Mouse (Mus musculus): ENCODE results near the gene H1foo. TPM values are rescaled to one million over a fixed set of nuclear protein-coding genes. Genes with fewer than 3 reads are reported as not detected.

H1foo gene
- polyA plus RNA-seq, 1 experiment: not detected

GRCm38 (mm10) chr6:115940603-115941002 lies 4.1 kb upstream of the H1foo start:
- Histone ChIP-seq H3K27ac (ENCODE audit: insufficient read depth, low read length) (no peak overlapping the region), H3K4me1 (ENCODE audit: control insufficient read depth, insufficient read depth, low read length) (no peaks in the 10 kb centered on the region), H3K4me3 (ENCODE audit: insufficient read depth, low read length) (no peak overlapping the region)
- TF ChIP-seq CTCF (IDR thresholded peaks at IDR 0.05; ENCODE audit: extremely low read depth, insufficient read depth, low read length) (no peak), POLR2A (IDR thresholded peaks at IDR 0.05; ENCODE audit: extremely low read depth, insufficient read depth, low read length) (no peak)

GRCm38 (mm10) chr6:115941128-115941527 lies 3.6 kb upstream of the H1foo start:
- TF ChIP-seq CTCF (IDR thresholded peaks at IDR 0.05; ENCODE audit: extremely low read depth, insufficient read depth, low read length) (no peak), POLR2A (IDR thresholded peaks at IDR 0.05; ENCODE audit: extremely low read depth, insufficient read depth, low read length) (no peak)

GRCm38 (mm10) chr6:115943498-115944427 lies 975 bp upstream of the H1foo start:
- no peak overlapping the region for H3K4me3 ChIP-seq (ENCODE audit: insufficient read depth, low read length)
- no peak overlapping the region for H3K27ac ChIP-seq (ENCODE audit: insufficient read depth, low read length)
- no peaks in the 10 kb centered on the region for H3K4me1 ChIP-seq (ENCODE audit: control insufficient read depth, insufficient read depth, low read length)
- no peak for TF ChIP-seq POLR2A (IDR thresholded peaks at IDR 0.05; ENCODE audit: extremely low read depth, insufficient read depth, low read length)
- no peak for TF ChIP-seq CTCF (IDR thresholded peaks at IDR 0.05; ENCODE audit: extremely low read depth, insufficient read depth, low read length)

More at GRCm38 (mm10) chr6:115941128-115941527, 3.6 kb upstream of the H1foo start:
- H3K27ac ChIP-seq (ENCODE audit: insufficient read depth, low read length): no peak overlapping the region
- H3K4me1 ChIP-seq (ENCODE audit: control insufficient read depth, insufficient read depth, low read length): no peaks in the 10 kb centered on the region
- no peak overlapping the region for H3K4me3 ChIP-seq (ENCODE audit: insufficient read depth, low read length)

- no peak overlapping the region for H3K4me3 ChIP-seq (ENCODE audit: insufficient read depth, low read length)
- no peaks in the 10 kb centered on the region for H3K4me1 ChIP-seq (ENCODE audit: control insufficient read depth, insufficient read depth, low read length)
- TF ChIP-seq CTCF (IDR thresholded peaks at IDR 0.05; ENCODE audit: extremely low read depth, insufficient read depth, low read length) (no peak), POLR2A (IDR thresholded peaks at IDR 0.05; ENCODE audit: extremely low read depth, insufficient read depth, low read length) (no peak)
- no peak overlapping the region for H3K27ac ChIP-seq (ENCODE audit: insufficient read depth, low read length)
These were observed 895 bp downstream of the H1foo start for GRCm38 (mm10) chr6:115945633-115946032.

GRCm38 (mm10) chr6:115946389-115946788 lies 1.7 kb downstream of the H1foo start:
- TF ChIP-seq POLR2A (IDR thresholded peaks at IDR 0.05; ENCODE audit: extremely low read depth, insufficient read depth, low read length): no peak
- TF ChIP-seq CTCF (IDR thresholded peaks at IDR 0.05; ENCODE audit: extremely low read depth, insufficient read depth, low read length): no peak

GRCm38 (mm10) chr6:115954506-115955074 lies 9.9 kb downstream of the H1foo start:
- no peak overlapping the region for H3K27ac ChIP-seq (ENCODE audit: insufficient read depth, low read length)
- TF ChIP-seq POLR2A (IDR thresholded peaks at IDR 0.05; ENCODE audit: extremely low read depth, insufficient read depth, low read length): no peak
- TF ChIP-seq CTCF (IDR thresholded peaks at IDR 0.05; ENCODE audit: extremely low read depth, insufficient read depth, low read length): no peak
- 0 out of 2 replicates have a peak, but pooled peaks cover 1% of the 10 kb centered on the region for H3K4me1 ChIP-seq (ENCODE audit: control insufficient read depth, insufficient read depth, low read length)
- no peak overlapping the region for H3K4me3 ChIP-seq (ENCODE audit: insufficient read depth, low read length)

More at GRCm38 (mm10) chr6:115946389-115946788, 1.7 kb downstream of the H1foo start:
- Histone ChIP-seq H3K4me1 (ENCODE audit: control insufficient read depth, insufficient read depth, low read length) (no peaks in the 10 kb centered on the region), H3K27ac (ENCODE audit: insufficient read depth, low read length) (no peak overlapping the region), H3K4me3 (ENCODE audit: insufficient read depth, low read length) (no peak overlapping the region)

- H3K27ac ChIP-seq (ENCODE audit: insufficient read depth, low read length): no peak overlapping the region
- TF ChIP-seq POLR2A (IDR thresholded peaks at IDR 0.05; ENCODE audit: extremely low read depth, insufficient read depth, low read length) (no peak), CTCF (IDR thresholded peaks at IDR 0.05; ENCODE audit: extremely low read depth, insufficient read depth, low read length) (no peak)
- H3K4me3 ChIP-seq (ENCODE audit: insufficient read depth, low read length): no peak overlapping the region
- H3K4me1 ChIP-seq (ENCODE audit: control insufficient read depth, insufficient read depth, low read length): 0 out of 2 replicates have a peak, but pooled peaks cover 1% of the 10 kb centered on the region
These were observed 10.4 kb downstream of the H1foo start for GRCm38 (mm10) chr6:115955169-115955568.

- TF ChIP-seq POLR2A (IDR thresholded peaks at IDR 0.05; ENCODE audit: extremely low read depth, insufficient read depth, low read length) (no peak), CTCF (IDR thresholded peaks at IDR 0.05; ENCODE audit: extremely low read depth, insufficient read depth, low read length) (no peak)
- H3K4me1 ChIP-seq (ENCODE audit: control insufficient read depth, insufficient read depth, low read length): 0 out of 2 replicates have a peak, but pooled peaks cover 1% of the 10 kb centered on the region
- no peak overlapping the region for H3K4me3 ChIP-seq (ENCODE audit: insufficient read depth, low read length)
These were observed 10.9 kb downstream of the H1foo start for GRCm38 (mm10) chr6:115955664-115956063.

GRCm38 (mm10) chr6:115956418-115956921 lies 11.7 kb downstream of the H1foo start:
- Histone ChIP-seq H3K27ac (ENCODE audit: insufficient read depth, low read length) (no peak overlapping the region), H3K4me3 (ENCODE audit: insufficient read depth, low read length) (no peak overlapping the region), H3K4me1 (ENCODE audit: control insufficient read depth, insufficient read depth, low read length) (0 out of 2 replicates have a peak, but pooled peaks cover 1% of the 10 kb centered on the region)
- TF ChIP-seq POLR2A (IDR thresholded peaks at IDR 0.05; ENCODE audit: extremely low read depth, insufficient read depth, low read length) (no peak), CTCF (IDR thresholded peaks at IDR 0.05; ENCODE audit: extremely low read depth, insufficient read depth, low read length) (no peak)

More at GRCm38 (mm10) chr6:115955664-115956063, 10.9 kb downstream of the H1foo start:
- no peak overlapping the region for H3K27ac ChIP-seq (ENCODE audit: insufficient read depth, low read length)
